Mouse (Mus musculus) liver, postnatal 0 days (tissue): Measurements from ENCODE around the gene Mical3. TPM values are rescaled to one million over a fixed set of nuclear protein-coding genes. Genes with fewer than 3 reads are reported as not detected.

Experiments used
- ATAC-seq: fragments of 200-750 bp; cut with Nextera tagmentation; 2 replicates; pipeline ENCODE4 v1.8.0; 2017; ENCODE audit warnings: mild to moderate bottlenecking, moderate library complexity
- DNase-seq: peaks from one replicate; pipeline ENCODE4 v3.0.0-alpha.2; 2016
- H3K27ac ChIP-seq: fragments of 300-500 bp; sonication (generic); 2 replicates; pipeline ENCODE4 v1.5.1; 2014; ENCODE audit warnings: antibody characterized with exemption, moderate library complexity, mild to moderate bottlenecking, low read depth
- H3K27me3 ChIP-seq: fragments of 300-500 bp; sonication (generic); 2 replicates; pipeline ENCODE4 v1.6.1; 2014; ENCODE audit warnings: low read length, control low read depth, mixed read lengths; ENCODE audit not compliant: insufficient read depth
- H3K36me3 ChIP-seq: fragments of 300-500 bp; sonication (generic); replicated peaks from 2 replicates; pipeline ENCODE4 v1.6.1; 2014; ENCODE audit warnings: mild to moderate bottlenecking, control low read depth, low read length, moderate library complexity, mixed read lengths; ENCODE audit not compliant: insufficient read depth
- H3K4me1 ChIP-seq: fragments of 300-500 bp; sonication (generic); 2 replicates; pipeline ENCODE4 v1.6.1; 2014; ENCODE audit warnings: antibody characterized with exemption, mild to moderate bottlenecking, control low read depth; ENCODE audit not compliant: insufficient read depth
- H3K4me2 ChIP-seq: fragments of 300-500 bp; sonication (generic); 2 replicates; pipeline ENCODE4 v1.6.1; 2014; ENCODE audit warnings: low read depth, mild to moderate bottlenecking, low read length, moderate library complexity, mixed read lengths
- H3K4me3 ChIP-seq: fragments of 300-500 bp; sonication (generic); 2 replicates; pipeline ENCODE4 v1.5.1; 2014; ENCODE audit warnings: low read depth, low read length
- H3K9ac ChIP-seq: fragments of 300-500 bp; sonication (generic); replicated peaks from 2 replicates; pipeline ENCODE4 v1.6.1; 2014; ENCODE audit warnings: mild to moderate bottlenecking, moderate library complexity
- H3K9me3 ChIP-seq: fragments of 300-500 bp; sonication (generic); 2 replicates; pipeline ENCODE4 v1.6.1; 2016; ENCODE audit warnings: mild to moderate bottlenecking, control low read depth, low read length, mixed read lengths
- CTCF ChIP-seq: sonication (generic); IDR thresholded peaks from 2 replicates; pipeline ENCODE4 v1.5.1; 2016; ENCODE audit warnings: antibody characterized with exemption, low read depth
- EP300 ChIP-seq: IDR thresholded peaks from 2 replicates; pipeline ENCODE4 v1.6.1; 2016; ENCODE audit warnings: antibody characterized with exemption, low read depth, mild to moderate bottlenecking
- WGBS: fragments of 180-500 bp; shearing (Covaris S2); extraction: QIAGEN DNeasy Blood & Tissue Kit; methylation state at CpG from one replicate; pipeline ENCODE4 v1.1.7; 2014; ENCODE audit not compliant: insufficient replicate concordance; 5-methylcytosine and 5-hydroxymethylcytosine counted together
- polyA plus RNA-seq: library from polyadenylated mRNA; unstranded; fragments of >200 nt; fragmentation: Nextera tagmentation; extraction: Ambion mirVana; gene quantifications from 2 replicates; pipeline ENCODE4 v1.2.1, GENCODE M21; 2015

Mical3 gene
- polyA plus RNA-seq, 1 experiment from 2014 or later, result 4.5 TPM

- no peak overlapping the region for H3K27ac ChIP-seq
- peaks cover 2% of the 10 kb centered on the region; the same call in 1 of the 2 replicates for H3K4me1 ChIP-seq
- no peak for TF ChIP-seq CTCF
- TF ChIP-seq EP300, result no peak
- H3K27me3 ChIP-seq, result no peaks in the 10 kb centered on the region
- no peaks in the 10 kb centered on the region for H3K9me3 ChIP-seq
- H3K4me3 ChIP-seq, result no peak overlapping the region
- H3K36me3 ChIP-seq, result no peaks in the 10 kb centered on the region
- WGBS, result 90% methylated on average over 8 of the region's 8 CpGs
- DNase-seq (no peak), ATAC-seq (no peak)
- H3K9ac ChIP-seq, result no peak overlapping the region
- H3K4me2 ChIP-seq, result no peak overlapping the region
Observed at GRCm38 (mm10) chr6:121150126-121150525, 19.3 kb upstream of the Mical3 start.

DNA sequence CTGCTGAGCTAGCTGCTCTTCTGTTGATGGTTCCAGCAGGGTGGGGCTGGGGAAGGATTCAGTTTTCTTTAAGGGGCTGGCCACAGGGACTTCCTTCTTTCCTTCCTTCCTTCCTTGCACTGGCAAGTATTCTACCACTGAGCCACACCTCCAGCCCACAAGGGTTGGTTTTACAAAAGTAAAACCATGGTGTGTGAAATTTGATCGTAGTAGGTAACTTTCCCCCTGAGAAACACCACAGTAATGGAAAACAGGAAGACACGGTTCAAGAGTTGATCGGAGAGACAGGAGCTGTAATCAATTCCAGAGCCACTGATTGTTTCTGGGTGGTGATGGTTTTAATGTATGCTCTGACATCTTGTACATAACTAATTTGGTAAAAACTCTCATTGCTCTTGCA, 18.6 kb upstream of the Mical3 start:
- Histone ChIP-seq H3K9me3 (no peaks in the 10 kb centered on the region), H3K27ac (no peak overlapping the region), H3K27me3 (no peaks in the 10 kb centered on the region), H3K9ac (no peak overlapping the region), H3K36me3 (no peaks in the 10 kb centered on the region), H3K4me3 (no peak overlapping the region), H3K4me1 (peaks cover 5% of the 10 kb centered on the region; the same call in 1 of the 2 replicates), H3K4me2 (no peak overlapping the region)
- DNase-seq (no peak), ATAC-seq (no peak)
- no peak for TF ChIP-seq CTCF
- TF ChIP-seq EP300, result no peak
- WGBS, result 31% methylated on average over 3 of the region's 3 CpGs

GRCm38 (mm10) chr6:121148360-121148759, 17.6 kb upstream of the Mical3 start:
- no peak overlapping the region for H3K4me3 ChIP-seq
- WGBS, result 32% methylated on average over 3 of the region's 3 CpGs
- no peak overlapping the region for H3K27ac ChIP-seq
- H3K4me1 ChIP-seq, result peaks cover 7% of the 10 kb centered on the region; the same call in 1 of the 2 replicates
- H3K9ac ChIP-seq, result no peak overlapping the region
- H3K27me3 ChIP-seq, result no peaks in the 10 kb centered on the region
- DNase-seq, result no peak
- TF ChIP-seq CTCF (no peak), EP300 (no peak)
- no peak for ATAC-seq
- no peaks in the 10 kb centered on the region for H3K36me3 ChIP-seq
- no peak overlapping the region for H3K4me2 ChIP-seq
- no peaks in the 10 kb centered on the region for H3K9me3 ChIP-seq

DNA sequence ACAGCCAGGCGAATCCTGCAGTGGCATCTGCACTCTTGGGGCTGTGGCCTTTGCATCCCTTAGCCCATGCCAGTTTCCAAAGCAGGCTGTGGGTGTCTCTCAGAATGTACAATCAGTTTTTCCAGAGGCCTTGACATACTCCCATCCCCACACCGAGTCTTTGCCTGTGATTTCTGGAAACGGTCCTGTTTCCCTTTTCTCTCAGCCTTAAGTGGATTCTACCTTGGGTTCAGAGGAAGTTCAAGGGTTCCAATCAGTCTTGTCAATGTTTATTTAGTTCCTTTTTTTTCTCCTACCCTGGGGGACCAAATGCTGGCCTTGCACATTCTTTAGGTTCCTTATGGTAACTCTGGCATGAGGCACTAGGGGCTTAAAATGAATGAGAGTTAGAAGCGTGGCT, 16.0 kb upstream of the Mical3 start:
- TF ChIP-seq CTCF (no peak), EP300 (no peak)
- peaks cover 16% of the 10 kb centered on the region for H3K4me1 ChIP-seq
- H3K27ac ChIP-seq, result no peak overlapping the region
- H3K9me3 ChIP-seq, result no peaks in the 10 kb centered on the region
- WGBS, result 38% methylated on average over 4 of the region's 4 CpGs
- no peaks in the 10 kb centered on the region for H3K36me3 ChIP-seq
- no peak overlapping the region for H3K4me3 ChIP-seq
- DNase-seq, result no peak
- H3K4me2 ChIP-seq, result no peak overlapping the region
- H3K27me3 ChIP-seq, result no peaks in the 10 kb centered on the region
- no peak overlapping the region for H3K9ac ChIP-seq
- no peak for ATAC-seq

DNA sequence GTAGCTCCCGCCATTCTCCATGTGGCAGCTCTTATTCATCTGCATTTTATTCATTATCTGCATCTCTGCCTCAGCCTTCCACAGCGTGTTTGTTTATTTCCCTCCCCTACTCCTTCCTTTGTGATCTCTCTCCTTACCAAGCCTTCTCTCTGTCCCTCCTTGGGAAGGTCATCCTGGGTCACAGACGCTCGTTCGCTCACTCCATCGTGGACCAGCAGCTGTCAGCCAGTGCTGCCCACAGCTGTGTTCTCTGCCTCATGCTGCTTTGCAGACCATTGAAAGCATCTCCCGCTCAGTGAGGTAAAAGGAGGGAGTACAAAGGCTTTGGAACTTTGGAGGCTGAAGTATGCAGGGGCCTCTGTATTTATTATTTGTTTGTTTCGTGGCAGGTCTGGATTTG, 15.1 kb upstream of the Mical3 start:
- DNase-seq, result no peak
- Histone ChIP-seq H3K4me1 (peaks cover 16% of the 10 kb centered on the region), H3K36me3 (no peaks in the 10 kb centered on the region), H3K9ac (no peak overlapping the region), H3K4me2 (no peak overlapping the region), H3K27me3 (no peaks in the 10 kb centered on the region), H3K4me3 (no peak overlapping the region), H3K9me3 (no peaks in the 10 kb centered on the region), H3K27ac (no peak overlapping the region)
- TF ChIP-seq EP300 (no peak), CTCF (no peak)
- WGBS, result 82% methylated on average over 8 of the region's 8 CpGs
- no peak for ATAC-seq

GRCm38 (mm10) chr6:121145010-121145604, 14.3 kb upstream of the Mical3 start:
- Histone ChIP-seq H3K9me3 (no peaks in the 10 kb centered on the region), H3K4me3 (no peak overlapping the region), H3K27me3 (no peaks in the 10 kb centered on the region), H3K4me2 (no peak overlapping the region), H3K36me3 (no peaks in the 10 kb centered on the region), H3K4me1 (peaks cover 16% of the 10 kb centered on the region), H3K27ac (no peak overlapping the region; the same call in 1 of the 2 replicates), H3K9ac (no peak overlapping the region)
- 76% methylated on average over 13 of the region's 13 CpGs for WGBS
- DNase-seq (no peak), ATAC-seq (no peak)
- TF ChIP-seq CTCF (no peak), EP300 (no peak)

DNA sequence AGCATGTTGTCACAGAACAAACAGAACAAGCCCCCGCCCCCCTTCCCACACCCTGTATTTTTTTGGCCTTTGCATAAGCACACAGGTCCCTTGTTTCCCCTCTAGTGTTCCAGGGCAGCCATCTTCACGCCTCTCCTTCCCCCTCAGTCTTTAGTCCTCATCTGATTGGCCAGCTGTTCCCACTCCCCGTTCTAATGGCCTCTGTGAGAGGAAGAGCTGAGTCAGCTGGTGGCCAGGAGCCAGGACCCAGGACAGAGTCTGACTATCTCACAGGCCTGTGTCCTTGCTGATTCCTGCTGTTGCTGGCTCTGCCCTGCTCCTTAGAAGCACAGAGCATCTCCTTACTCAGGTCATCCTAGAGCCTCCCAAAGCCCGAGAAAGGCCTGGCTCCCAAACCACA, 13.3 kb upstream of the Mical3 start:
- peak overlapping the region; percentile 16; the same call in 1 of the 2 replicates for H3K9ac ChIP-seq
- no peaks in the 10 kb centered on the region for H3K9me3 ChIP-seq
- peaks cover 16% of the 10 kb centered on the region for H3K4me1 ChIP-seq
- H3K4me2 ChIP-seq, result peak overlapping the region; percentile 20; the same call in 1 of the 2 replicates
- peak; percentile 90 for ATAC-seq
- H3K36me3 ChIP-seq, result no peaks in the 10 kb centered on the region
- TF ChIP-seq EP300 (no peak), CTCF (no peak)
- 45% methylated on average over 4 of the region's 4 CpGs for WGBS
- peak overlapping the region; percentile 69 for H3K27ac ChIP-seq
- no peak overlapping the region for H3K4me3 ChIP-seq
- DNase-seq, result peak; percentile 81
- H3K27me3 ChIP-seq, result no peaks in the 10 kb centered on the region
